Comparison of ENCODE assay signal across 8 mouse cellular contexts in the genomic region with DNA sequence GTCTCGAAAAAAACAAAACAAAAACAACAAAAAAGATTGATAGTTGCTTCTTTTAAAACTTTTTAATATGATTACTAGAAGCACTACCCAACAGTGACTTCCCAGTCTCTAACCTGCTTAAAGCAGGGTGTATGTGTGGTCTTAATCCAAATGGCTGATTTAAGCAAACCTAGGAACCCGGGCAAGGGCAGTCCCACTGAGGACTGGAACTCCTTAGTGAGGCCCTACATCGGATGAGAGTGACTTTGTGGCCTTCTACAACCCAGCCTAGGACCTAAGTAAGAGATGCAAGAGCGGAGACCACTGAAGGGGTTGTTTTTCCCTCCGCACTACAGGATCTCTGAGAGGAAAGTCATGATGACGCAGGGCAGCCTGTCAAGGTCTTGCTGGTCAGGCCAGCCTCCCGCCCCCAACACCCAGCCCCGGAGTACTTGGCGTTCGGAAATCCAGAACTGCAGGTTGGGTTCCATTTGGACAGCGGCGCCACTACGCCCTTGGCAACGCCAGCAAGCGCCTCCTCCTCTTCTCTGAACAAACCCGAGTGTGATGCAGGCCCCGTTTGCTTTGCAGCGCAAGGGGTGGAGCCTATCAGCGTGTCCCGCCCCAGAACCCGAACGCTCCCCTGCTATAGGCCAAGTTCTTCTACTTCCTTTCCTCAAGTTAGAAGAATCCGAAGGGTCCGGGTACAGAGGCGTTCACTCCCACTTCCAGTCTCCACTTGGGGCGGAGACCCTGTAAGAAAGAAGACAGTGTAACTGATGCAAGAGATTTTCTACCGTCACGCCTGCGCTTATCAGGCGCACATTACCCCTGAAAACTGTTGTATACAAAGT. TPM values are rescaled to one million over a fixed set of nuclear protein-coding genes. Genes with fewer than 3 reads are reported as not detected.
DNase-seq lines count a peak whose midpoint lies in the region; ATAC-seq and TF ChIP-seq lines count a peak whose summit lies in the region.

Gene Sfxn4, minus strand, starts transcription at position 612 of the 833 bp plus-strand sequence.

- peaks cover 2% of the 10 kb centered on the region; the same call in 1 of the 2 replicates for H3K4me1 ChIP-seq in bone marrow macrophage, adult 2 months (ENCODE audit: control insufficient read depth, insufficient read depth, low read length)
- H3K4me1 ChIP-seq in embryonic fibroblast, embryonic 13.5 days (ENCODE audit: control insufficient read depth, insufficient read depth, low read length), result peaks cover 2% of the 10 kb centered on the region; the same call in 1 of the 2 replicates
- no peaks in the 10 kb centered on the region for H3K4me1 ChIP-seq in heart, embryonic 10.5 days
- H3K4me1 ChIP-seq in kidney, embryonic 15.5 days, result no peaks in the 10 kb centered on the region; the same call in 1 of the 2 replicates

- ATAC-seq in kidney, embryonic 15.5 days (replicated peaks; ENCODE audit: low FRiP score), result peak; percentile 100
- ATAC-seq in monocyte, adult 5-6 weeks (replicated peaks; ENCODE audit: insufficient number of reproducible peaks, low FRiP score, low TSS enrichment, poor library complexity, severe bottlenecking), result peak; percentile 100

- 4% methylated on average over 30 of the region's 30 CpGs for WGBS in heart, embryonic 10.5 days
- 3% methylated on average over 30 of the region's 30 CpGs for WGBS in kidney, embryonic 15.5 days

- no peak for TF ChIP-seq CTCF in bone marrow macrophage, adult 2 months (IDR thresholded peaks at IDR 0.05; ENCODE audit: low read depth, low read length)
- no peak for TF ChIP-seq CTCF in embryonic fibroblast, embryonic 13.5 days (IDR thresholded peaks at IDR 0.05; ENCODE audit: borderline replicate concordance, insufficient read depth, low read length)

- peaks cover 29% of the 10 kb centered on the region for H3K36me3 ChIP-seq in heart, embryonic 10.5 days
- peaks cover 31% of the 10 kb centered on the region for H3K36me3 ChIP-seq in kidney, embryonic 15.5 days

- DNase-seq in A20 (ENCODE audit: low read depth, low spot score), result peak; percentile 94
- DNase-seq in heart, embryonic 10.5 days (ENCODE audit: low spot score), result peak; percentile 97
- peak; percentile 94 for DNase-seq in liver
- DNase-seq in spleen, postnatal 4 days (ENCODE audit: low spot score in 2 of 2), result peak; percentile 89 to 93

- H3K27me3 ChIP-seq in heart, embryonic 10.5 days (ENCODE audit: insufficient read depth, poor library complexity, severe bottlenecking), result no peaks in the 10 kb centered on the region
- no peaks in the 10 kb centered on the region for H3K27me3 ChIP-seq in kidney, embryonic 15.5 days

- peak within 1 kb of the TSS; percentile 61 for H3K4me2 ChIP-seq in kidney, embryonic 15.5 days

- TF ChIP-seq POLR2A in bone marrow macrophage, adult 2 months (IDR thresholded peaks at IDR 0.05; ENCODE audit: borderline replicate concordance, low read depth, low read length), result no peak
- TF ChIP-seq POLR2A in embryonic fibroblast, embryonic 13.5 days (IDR thresholded peaks at IDR 0.05; ENCODE audit: low read depth, low read length), result peak; percentile 87

- H3K9ac ChIP-seq in kidney, embryonic 15.5 days, result peak within 1 kb of the TSS; percentile 52

- peak within 1 kb of the TSS; percentile 15; the same call in 1 of the 2 replicates for H3K27ac ChIP-seq in bone marrow macrophage, adult 2 months (ENCODE audit: insufficient read depth, low read depth, low read length)
- peak within 1 kb of the TSS; percentile 76 for H3K27ac ChIP-seq in embryonic fibroblast, embryonic 13.5 days (ENCODE audit: insufficient read depth, low read length)
- H3K27ac ChIP-seq in heart, embryonic 10.5 days, result peak within 1 kb of the TSS; percentile 87
- peak within 1 kb of the TSS; percentile 81 for H3K27ac ChIP-seq in kidney, embryonic 15.5 days

- H3K4me3 ChIP-seq in bone marrow macrophage, adult 2 months (ENCODE audit: insufficient read depth, low read length), result peak within 1 kb of the TSS; percentile 70
- H3K4me3 ChIP-seq in embryonic fibroblast, embryonic 13.5 days (ENCODE audit: insufficient read depth, low read length), result peak within 1 kb of the TSS; percentile 50
- H3K4me3 ChIP-seq in heart, embryonic 10.5 days, result peak within 1 kb of the TSS; percentile 71
- peak within 1 kb of the TSS; percentile 61 for H3K4me3 ChIP-seq in kidney, embryonic 15.5 days (replicated peaks)

- H3K9me3 ChIP-seq in heart, embryonic 10.5 days, result no peaks in the 10 kb centered on the region
- no peaks in the 10 kb centered on the region for H3K9me3 ChIP-seq in kidney, embryonic 15.5 days (replicated peaks)

RNA-seq across cellular contexts. Expression of gene Sfxn4, which starts in this region (rescaled TPM):
- polyA plus RNA-seq in bone marrow macrophage, adult 2 months (2012; ENCODE audit: insufficient read depth, insufficient read length, missing spikeins), result 6.2 and 9.2 TPM in 2 replicates
- polyA plus RNA-seq in embryonic fibroblast, embryonic 13.5 days (2011; ENCODE audit: insufficient read length, low read depth, missing spikeins), result 3.1 and 6.2 TPM in 2 replicates
- 7.9 and 10.1 TPM in 2 replicates for polyA plus RNA-seq in heart, embryonic 10.5 days (2016; fragmentation: Nextera tagmentation; extraction: Ambion mirVana)
- 9.5 and 10.6 TPM in 2 replicates for polyA plus RNA-seq in kidney, embryonic 15.5 days (2015; fragmentation: Nextera tagmentation; extraction: Ambion mirVana)
- total RNA-seq in monocyte, adult 5-6 weeks (2017), result 0.86 to 2.1 TPM (median 1.3 TPM) in 3 replicates

Comparison
In these comparisons a context has a peak if more than half of its experiments do, and no peak if none do; other contexts are left out.
1. Peak in every context shown above with its lines: DNase-seq, ATAC-seq, H3K4me3 ChIP-seq and H3K27ac ChIP-seq.
2. H3K27ac ChIP-seq: peak in every context shown above with its lines; median percentile 87 in heart, embryonic 10.5 days; 81 in kidney, embryonic 15.5 days; 76 in embryonic fibroblast, embryonic 13.5 days; 15 in bone marrow macrophage, adult 2 months.